Mouse (Mus musculus): ENCODE measurements around the gene Zbtb46. TPM values are rescaled to one million over a fixed set of nuclear protein-coding genes. Genes with fewer than 3 reads are reported as not detected.
A peak's percentile ranks its signal among the peaks of the same experiment; 100 is the strongest.

Gene Zbtb46
- total RNA-seq, 4 experiments from 2014 or later = 7.9 to 10.4 (median 9.3) TPM

- no peak for DNase-seq (ENCODE audit: low spot score in 2 of 2)
These were observed 49.6 kb downstream of the Zbtb46 start for GRCm38 (mm10) chr2:181409643-181410042.

DNA sequence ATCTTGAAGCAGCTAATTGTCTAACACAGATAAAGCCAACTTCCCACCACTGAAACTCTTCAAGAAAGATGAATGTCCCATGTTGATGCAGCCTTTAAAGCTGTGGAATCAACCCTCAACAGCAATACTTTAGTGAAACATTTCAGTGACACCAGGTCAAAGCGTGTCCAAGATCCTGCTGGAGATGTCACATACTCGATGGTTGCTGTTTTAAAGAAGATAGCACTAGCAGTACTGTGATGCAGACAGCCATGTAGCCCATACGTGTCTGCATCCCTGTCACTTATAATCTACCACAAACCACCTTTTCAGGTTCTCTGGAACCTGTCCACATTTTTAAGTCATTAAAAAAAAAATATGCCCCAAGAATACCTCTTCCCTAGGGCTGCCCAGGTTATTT is 55.5 kb downstream of the Zbtb46 start:
- no peak for DNase-seq (ENCODE audit: low spot score in 2 of 2)

DNA sequence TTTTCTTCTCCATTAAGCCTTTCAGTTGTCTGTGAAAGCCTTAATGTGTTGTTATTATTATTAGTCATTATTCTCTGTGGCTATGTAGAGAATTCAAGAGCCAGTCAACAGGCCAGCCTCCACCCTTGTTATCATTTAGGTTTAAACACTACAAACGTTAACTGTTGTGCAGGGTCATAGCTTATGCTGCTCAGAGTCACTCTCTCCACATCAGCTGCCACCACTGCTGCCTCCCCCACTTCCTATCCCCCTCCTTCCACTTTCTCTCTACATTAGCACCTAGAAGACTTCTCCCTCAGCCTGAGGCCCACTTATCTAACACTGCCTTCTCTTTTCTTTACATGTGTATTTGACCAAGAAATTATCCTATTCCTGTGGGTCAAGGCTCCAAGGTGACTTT is 57.7 kb downstream of the Zbtb46 start:
- no peak for DNase-seq (ENCODE audit: low spot score in 2 of 2)

DNA sequence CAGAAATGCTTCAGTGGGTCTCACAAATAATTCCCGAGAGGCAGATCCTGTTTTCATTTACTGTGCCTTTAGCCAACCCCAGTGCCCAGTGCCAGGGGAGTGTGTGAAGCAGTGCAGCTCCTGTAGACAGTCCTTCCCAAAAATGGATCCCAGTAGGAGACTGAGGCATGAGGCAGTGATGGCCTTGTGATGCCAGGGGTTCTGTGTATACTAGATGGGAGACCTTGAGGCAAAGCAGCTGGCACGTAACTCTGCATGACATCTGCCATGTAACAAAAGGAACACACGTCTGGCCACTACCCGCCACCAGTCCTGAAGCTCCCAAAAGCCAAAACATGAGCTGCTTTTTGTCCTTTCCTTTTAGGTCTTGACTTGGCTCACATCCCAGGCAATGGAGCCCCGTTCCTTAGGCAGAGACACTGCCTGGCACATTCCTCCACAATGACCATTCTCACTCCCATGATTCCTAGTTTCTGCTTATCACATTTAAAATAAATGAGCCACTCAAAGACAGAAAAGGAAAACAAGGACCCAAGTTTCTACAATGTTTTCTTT is 61.9 kb downstream of the Zbtb46 start:
- no peak for DNase-seq (ENCODE audit: low spot score in 2 of 2)

DNA sequence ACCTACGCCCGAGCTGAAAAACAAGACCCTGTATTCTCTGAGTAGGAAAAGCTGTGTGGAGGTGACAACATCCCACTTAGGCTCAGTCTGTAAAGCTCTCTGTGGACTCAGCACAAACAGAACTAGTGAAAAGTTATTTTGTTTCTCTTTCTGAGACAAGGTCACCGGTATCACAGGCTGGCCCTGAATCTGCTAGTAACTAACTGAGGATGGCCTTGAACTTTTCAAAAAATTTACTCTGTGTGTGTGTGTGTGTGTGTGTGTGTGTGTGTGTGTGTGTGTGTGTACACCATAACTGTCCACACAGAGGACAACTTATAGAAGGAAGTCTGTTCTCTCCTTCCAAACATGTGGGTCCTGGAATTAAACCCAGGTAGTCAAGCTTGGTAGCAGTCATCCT is 65.1 kb downstream of the Zbtb46 start:
- no peak for DNase-seq (ENCODE audit: low spot score in 2 of 2)

DNA sequence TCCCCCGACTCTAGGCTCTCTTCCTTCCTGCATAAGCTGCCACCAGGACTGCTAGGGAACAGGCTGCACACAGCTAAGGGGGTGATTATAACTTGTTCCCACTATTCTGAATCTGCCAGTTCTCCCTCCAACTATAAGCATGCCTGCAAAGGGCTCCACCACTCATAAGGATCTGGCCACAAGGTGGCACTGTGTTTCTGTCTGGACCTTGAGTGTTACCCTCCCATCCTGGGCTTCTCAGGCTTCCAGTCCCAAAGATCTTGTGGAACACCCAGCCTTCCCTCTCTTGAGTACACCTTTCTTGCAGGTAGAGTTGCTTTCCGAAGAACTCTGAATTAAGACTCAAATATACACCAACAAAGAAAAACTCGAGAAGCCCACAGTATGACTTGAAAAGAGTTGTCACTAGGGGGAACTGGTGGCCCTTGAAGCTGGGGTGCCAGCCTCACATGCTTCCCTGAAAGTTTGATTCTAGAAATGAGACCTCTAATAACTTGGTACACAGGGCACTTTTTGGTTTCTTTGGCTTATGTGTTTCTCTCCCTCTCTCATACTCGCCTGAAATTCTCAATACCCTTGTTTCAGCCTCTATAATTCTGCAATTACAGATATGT is 66.5 kb downstream of the Zbtb46 start:
- DNase-seq (ENCODE audit: low spot score in 2 of 2) = peak; percentile 70 to 89

- DNase-seq (ENCODE audit: low spot score in 2 of 2) = no peak
These were observed 67.7 kb downstream of the Zbtb46 start for GRCm38 (mm10) chr2:181391541-181391940.

GRCm38 (mm10) chr2:181391022-181391421 is 68.2 kb downstream of the Zbtb46 start:
- DNase-seq (ENCODE audit: low spot score in 2 of 2) = no peak

DNA sequence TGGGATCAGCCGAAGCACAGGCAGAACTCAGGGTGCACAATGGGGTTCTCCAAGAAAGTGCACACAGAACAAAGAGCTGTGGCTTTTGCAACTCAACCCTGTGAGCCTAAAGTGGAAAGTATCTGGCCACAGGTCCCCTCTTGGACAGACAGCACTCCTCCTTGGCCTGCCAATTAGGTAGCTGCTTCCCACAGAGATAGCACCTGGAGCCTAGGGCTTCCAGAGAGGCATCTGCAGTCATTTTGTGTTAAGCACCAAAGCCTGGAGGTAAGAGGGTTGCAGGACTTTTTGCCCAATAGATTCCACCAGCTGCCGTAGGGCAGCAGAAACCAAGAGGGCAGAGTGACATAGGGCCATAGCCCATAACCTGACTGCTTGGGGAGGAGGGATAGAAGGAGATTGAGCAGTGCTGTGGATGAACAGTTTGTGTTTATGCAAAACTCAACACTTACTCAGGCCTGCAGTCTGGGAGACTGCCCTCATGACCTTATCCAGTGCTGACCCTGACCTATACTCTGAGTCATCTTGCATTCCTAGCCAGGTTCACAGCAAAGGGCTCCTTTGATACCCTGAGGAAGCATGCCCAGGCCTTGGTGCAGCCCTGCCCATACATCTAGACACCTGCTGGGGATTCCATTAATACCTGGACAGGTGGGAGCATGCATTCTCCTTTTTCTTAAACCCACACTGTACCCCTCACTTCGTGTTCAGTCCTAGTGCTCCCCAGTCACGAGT is 68.9 kb downstream of the Zbtb46 start:
- no peak for DNase-seq (ENCODE audit: low spot score in 2 of 2)

GRCm38 (mm10) chr2:181386663-181387210 is 72.5 kb downstream of the Zbtb46 start:
- no peak for DNase-seq (ENCODE audit: low spot score in 2 of 2)

DNA sequence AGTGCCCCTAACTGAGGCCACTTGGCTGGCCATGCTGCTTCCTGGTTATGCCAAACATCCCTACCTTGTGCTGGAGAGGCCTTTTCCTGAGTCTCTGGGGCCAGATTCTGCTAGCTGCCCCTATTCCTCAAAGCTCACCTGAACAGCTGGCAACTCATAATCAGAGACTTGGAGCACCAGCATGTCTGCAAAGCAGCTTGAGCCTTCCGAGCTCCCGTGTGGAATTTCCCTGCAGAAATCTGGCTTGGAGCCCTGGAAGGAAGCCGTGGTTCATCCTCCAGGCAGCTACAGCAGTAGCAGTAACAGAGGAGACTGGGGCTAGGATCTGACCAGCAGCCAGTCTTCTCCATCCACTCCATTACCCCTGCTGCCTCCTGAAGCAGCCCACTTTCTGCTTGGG is 73.3 kb downstream of the Zbtb46 start:
- peak; percentile 52 to 66 for DNase-seq (ENCODE audit: low spot score in 2 of 2)

DNA sequence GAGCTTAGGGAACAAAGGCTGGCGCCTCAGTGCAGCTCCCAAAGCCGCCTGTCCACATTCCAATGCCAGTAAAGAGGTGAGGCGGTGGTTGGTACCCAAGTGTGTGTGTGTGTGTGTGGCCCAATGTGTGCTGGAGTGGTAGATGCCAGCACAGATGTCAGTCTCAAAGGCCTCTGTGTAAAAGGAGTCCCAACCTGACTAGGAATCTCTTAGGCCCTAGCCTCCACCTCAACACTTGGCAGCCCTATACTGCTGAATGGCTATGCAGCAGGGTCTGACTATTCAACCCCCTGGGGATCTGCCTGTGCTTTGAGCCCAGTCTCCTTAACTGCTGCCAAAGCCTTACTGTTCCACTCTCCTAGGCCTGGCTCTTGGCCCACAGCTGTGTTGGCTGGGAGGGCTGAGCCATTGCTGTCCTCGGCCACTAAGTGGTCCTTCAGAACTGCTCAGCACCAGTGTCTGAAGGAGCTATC is 74.3 kb downstream of the Zbtb46 start:
- no peak for DNase-seq (ENCODE audit: low spot score in 2 of 2)

- DNase-seq (ENCODE audit: low spot score in 2 of 2) = no peak
These were observed 74.8 kb downstream of the Zbtb46 start for GRCm38 (mm10) chr2:181384463-181384862.

DNA sequence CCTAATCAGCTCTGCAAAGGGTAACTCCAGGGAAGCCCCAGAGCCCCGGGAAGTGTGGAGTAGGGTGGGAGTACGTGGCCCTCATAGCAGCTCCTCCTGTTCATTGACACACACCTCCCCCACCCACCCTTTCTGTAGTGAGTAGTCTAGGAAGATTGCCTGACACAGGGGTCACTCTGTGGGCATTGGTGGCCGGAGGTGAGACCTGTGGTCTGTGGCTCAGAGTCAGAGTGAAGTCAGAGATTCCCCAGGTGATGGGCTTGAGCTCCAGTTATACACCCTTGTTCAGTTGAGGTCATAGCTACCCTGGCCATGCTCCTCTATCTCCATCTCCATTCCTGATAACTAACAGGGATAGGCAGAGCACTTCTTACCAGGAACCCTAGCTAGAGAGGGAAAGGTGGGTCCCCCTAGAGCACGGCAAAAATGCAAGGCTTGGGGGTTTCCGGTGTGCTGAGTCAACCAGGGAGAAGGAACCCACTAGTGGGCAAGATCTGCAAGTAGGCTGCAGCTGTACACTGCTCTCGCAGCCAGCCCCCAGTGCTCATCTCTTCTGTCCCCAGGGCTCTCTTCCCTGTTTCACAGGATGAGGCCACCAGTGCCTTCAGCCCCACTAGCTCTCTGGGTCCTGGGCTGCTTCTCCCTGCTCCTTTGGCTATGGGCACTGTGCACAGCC is 77.5 kb downstream of the Zbtb46 start:
- no peak for DNase-seq (ENCODE audit: low spot score in 2 of 2)

DNA sequence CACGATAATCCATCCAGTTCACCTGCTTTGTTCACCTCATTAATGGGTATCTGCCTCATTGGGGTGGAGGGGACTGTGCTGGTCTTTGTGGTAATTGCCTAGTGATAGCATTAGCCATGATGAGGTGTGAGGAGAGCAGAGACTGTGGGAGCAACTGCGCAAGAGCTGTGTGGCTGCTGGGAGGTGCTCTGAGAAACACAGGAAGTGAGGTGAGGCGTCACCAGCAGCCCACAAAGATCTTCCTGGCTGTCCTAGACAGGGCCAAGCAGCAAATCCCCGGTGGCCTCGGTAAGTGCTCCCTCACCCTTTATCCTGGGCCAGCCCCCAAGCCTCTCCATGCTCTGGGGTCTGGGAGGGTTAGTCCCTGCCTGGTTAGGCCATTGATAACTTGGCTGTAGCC is 78.1 kb downstream of the Zbtb46 start:
- no peak for DNase-seq (ENCODE audit: low spot score in 2 of 2)

DNA sequence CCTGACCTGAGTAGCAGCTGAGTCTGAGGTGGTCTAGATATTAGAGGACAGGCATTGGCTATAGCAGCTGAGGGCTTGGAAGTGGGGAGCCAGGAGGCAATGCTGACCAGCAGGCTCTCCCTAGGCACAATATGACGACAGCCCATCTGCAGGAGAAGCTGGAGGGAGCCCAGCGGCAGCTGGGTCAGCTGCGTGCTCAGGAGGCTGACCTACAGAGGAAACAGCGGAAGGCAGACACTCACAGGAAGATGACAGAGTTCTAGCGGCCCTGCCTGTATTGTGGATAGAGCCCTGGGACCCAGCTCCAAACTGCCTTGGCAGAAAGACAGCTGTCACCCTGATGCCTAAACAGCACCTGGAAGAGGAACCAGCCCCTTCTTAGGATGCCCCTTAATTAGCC is 79.0 kb downstream of the Zbtb46 start:
- no peak for DNase-seq (ENCODE audit: low spot score in 2 of 2)

DNA sequence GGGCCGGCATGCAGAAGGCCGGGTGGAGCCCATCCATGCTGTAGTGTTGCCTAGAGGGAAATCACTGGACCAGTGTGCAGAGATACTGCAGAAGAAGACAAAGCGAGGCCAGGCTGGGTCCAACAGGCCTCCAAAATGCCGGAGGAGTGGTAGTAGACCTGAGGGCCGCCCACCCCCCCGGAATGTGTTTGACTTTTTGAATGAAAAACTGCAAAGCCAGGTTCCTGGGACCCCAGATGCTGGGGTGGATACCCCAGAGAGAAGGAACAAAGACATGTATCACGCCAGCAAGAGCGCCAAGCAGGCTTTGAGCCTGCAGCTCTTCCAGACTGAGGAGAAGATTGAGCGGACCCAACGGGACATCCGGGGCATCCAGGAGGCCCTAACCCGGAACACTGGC is 79.4 kb downstream of the Zbtb46 start, which contains the start of gene Lime1:
Gene Lime1, plus strand, starts transcription at position 301 of the 400 bp plus-strand sequence.
- DNase-seq (ENCODE audit: low spot score in 2 of 2) = no peak

DNA sequence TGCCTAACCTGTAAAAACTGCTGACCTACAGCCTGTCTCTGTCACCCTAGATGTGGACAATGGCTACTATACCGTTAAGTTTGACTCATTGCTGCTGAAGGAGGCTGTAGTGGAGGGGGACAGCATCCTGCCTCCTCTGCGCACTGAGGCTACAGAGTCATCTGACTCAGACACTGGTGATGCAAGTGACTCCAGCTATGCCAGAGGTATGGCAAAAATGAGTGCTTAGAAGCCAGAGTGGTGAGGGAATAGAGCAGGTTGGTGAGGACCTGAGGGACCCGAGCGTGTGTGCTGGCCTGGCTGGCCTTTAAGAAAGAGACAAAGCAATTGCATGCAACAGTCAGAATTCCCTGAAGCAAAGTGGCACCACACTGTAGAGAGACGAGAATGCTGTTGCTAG is 80.5 kb downstream of the Zbtb46 start:
- DNase-seq (ENCODE audit: low spot score in 2 of 2) = no peak

GRCm38 (mm10) chr2:181377230-181377629 is 82.0 kb downstream of the Zbtb46 start:
- no peak for DNase-seq (ENCODE audit: low spot score in 2 of 2)

DNA sequence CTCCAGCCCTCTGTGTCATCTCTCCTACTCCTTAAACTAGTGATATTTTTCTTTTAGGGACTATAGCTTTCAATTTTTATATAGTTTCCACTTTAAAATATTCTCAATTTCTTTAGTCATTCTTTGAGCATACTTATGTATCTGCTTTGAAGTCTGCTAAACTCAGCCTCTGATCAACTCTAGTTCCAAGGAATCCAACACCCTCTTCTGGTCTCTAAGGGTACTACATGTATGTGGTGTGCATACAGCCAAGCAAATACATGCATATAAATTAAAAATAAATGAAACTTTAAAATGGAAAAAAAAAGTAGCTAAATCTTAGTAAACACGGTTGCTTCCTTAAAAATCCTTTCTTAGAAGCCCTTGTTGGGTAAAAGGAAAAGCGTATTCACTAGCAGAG is 83.4 kb downstream of the Zbtb46 start:
- DNase-seq (ENCODE audit: low spot score in 2 of 2) = no peak

DNA sequence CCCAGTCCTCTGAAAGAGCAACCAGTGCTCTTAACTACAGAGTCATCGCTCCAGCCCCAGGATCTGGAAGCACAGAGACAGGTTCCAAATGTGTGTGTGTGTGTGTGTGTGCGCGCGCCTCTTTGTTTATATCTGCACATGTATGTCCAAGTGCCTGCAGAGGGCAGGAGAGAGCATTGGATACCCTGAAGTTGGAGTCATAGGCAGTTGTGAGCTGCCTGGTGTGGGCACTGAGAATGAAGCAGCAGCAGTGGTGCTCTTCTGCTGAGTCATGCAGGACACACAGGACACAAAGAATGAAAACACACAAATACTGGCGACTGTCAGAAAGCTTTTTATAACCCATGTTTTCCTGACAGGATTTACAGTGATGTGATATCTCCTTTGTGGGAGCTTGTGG is 89.2 kb downstream of the Zbtb46 start:
- no peak for DNase-seq (ENCODE audit: low spot score in 2 of 2)

GRCm38 (mm10) chr2:181365655-181366075 is 93.6 kb downstream of the Zbtb46 start:
- DNase-seq (ENCODE audit: low spot score in 2 of 2) = no peak

Measured in layer of hippocampus, adult 8-10 months (tissue).